Mouse (Mus musculus): Measurements from ENCODE around the gene Phlda3.
A peak's percentile ranks its signal among the peaks of the same experiment; 100 is the strongest.

Gene Phlda3

GRCm38 (mm10) chr1:135794216-135795134, 28.6 kb downstream of the Phlda3 start:
- DNase-seq (ENCODE audit: low spot score): no peak

DNA sequence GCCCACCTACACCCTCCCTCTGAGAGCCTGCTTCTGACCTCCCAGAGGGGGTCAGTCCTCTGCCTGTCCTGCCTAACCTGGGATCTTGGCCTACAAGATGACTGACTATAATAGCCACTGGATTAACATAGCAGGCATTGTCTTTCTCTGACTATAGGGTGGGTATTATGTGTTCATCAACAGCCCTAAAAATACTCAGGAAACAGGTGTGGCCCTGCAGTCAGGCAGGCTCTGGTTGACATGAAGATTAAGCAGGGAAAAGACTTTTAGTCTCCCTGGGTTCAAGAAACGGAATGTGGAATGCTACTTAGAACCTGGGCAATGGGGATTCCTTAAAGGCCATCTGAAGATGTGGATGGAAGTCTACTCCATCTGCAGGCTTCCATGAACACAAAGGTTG, 32.6 kb downstream of the Phlda3 start:
- DNase-seq (ENCODE audit: low spot score): no peak

- DNase-seq (ENCODE audit: low spot score): no peak
Measured at GRCm38 (mm10) chr1:135799109-135799627, 33.2 kb downstream of the Phlda3 start.

- DNase-seq (ENCODE audit: low spot score): no peak
Measured at GRCm38 (mm10) chr1:135800192-135800950, 34.5 kb downstream of the Phlda3 start.

DNA sequence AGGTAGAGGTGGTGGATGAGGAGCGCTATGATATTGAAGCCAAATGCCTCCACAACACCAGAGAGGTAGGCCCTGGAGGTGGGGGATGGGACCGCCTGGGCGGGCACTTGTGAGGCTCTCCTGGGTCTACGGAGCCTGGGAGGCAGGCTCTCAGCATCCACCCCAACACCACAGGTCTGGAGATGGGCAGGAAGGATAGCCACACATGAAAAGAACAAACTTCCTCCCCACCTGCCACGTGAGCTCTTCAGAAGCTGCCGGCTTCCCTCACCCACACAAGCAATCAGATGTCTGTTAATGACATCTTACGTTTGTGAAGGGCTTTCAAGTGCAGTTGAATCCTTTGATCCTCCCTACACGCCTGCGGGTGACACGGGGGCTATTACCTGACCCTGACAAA, 41.6 kb downstream of the Phlda3 start:
- peak; percentile 79 for DNase-seq (ENCODE audit: low spot score)

DNA sequence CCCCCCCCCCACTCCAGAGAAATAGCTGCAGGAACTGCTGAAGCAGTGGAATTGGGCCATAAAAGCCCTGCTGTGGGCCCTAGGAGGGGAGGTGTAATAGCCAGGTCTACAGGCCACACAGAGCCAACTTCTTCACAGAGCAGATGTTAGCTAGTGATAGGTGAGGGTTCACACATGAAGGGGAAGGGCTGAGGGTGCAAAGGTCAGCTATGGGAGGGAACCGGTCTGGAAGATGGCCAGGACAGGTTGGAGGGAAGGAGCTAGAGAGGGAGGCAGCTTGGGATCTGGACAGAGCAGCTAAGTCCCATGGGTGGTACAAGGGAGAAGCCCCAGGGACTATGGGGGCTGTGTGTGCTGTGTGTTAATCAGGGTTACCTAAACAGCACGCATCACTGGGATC, 44.3 kb downstream of the Phlda3 start:
- DNase-seq (ENCODE audit: low spot score): no peak

DNA sequence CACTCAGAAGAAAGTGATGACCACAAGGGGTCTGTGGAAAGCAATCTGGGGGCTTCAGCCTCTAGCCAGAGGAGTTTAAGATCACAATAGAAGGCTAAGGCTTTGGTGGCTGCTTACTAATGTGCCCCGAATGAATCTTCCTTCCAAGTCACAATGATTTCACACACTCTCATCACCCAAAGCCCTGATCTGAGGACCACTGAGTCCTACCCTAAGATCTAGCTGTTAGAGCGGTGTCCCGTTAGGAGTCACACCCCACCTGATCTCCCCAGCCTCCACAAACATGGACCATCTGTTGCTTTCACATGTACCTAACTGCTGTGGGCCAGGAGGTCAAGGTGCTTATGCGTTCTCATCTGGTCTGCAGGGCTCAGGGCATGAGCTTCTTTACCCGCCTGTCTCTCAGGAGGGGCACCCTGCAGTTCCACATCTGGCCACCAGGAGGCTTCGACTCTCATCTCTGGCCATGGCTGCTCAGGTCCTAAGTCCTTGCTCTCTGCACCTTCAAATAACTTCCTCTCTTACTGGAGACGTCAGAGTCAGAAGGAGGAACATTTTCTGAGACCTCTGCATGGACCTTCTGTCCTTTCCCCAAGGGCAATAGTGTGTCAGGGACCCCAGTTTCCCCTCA, 45.2 kb downstream of the Phlda3 start:
- peak; percentile 79 for DNase-seq (ENCODE audit: low spot score)

DNA sequence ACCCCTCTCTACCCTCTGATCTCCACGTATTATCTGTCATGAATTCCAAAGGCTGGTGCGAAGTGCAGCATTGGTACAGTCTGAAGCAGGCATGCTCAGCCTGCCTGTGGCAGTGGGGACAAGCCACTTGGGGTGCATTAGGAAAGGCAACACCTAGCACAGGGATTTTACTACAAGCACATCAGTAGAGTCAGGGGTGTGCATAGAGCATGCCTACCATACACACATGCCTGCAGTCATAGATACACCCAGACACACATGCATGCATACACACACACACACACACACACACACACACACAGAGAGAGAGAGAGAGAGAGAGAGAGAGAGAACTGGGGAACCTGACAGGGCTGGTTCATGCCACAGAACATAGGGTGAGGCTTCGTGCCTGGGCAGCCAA, 46.3 kb downstream of the Phlda3 start:
- no peak for DNase-seq (ENCODE audit: low spot score)

GRCm38 (mm10) chr1:135812618-135813017, 46.7 kb downstream of the Phlda3 start:
- DNase-seq (ENCODE audit: low spot score): no peak

GRCm38 (mm10) chr1:135813071-135813470, 47.2 kb downstream of the Phlda3 start:
- no peak for DNase-seq (ENCODE audit: low spot score)

- DNase-seq (ENCODE audit: low spot score): no peak
Measured at GRCm38 (mm10) chr1:135813687-135814395, 47.9 kb downstream of the Phlda3 start.

DNA sequence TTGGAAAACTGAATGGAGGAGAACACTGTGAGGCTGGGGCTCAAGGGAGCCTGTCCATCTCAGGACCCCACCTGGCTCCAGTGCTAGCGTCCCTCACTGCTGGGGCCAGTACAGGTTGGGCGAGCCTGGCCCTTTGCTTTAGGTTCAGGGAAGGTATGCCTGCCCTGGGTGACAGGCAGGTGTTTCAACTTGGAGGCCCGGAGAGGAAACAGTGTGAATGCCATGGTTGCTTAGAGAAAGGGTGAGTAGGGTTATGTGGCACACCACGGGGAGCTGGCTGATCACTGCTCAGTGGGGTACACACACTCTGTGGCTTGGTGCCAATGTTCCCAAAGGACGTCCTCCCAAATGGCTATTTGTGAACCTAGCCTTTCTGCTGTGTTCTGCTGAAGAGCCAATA, 48.6 kb downstream of the Phlda3 start:
- no peak for DNase-seq (ENCODE audit: low spot score)

DNA sequence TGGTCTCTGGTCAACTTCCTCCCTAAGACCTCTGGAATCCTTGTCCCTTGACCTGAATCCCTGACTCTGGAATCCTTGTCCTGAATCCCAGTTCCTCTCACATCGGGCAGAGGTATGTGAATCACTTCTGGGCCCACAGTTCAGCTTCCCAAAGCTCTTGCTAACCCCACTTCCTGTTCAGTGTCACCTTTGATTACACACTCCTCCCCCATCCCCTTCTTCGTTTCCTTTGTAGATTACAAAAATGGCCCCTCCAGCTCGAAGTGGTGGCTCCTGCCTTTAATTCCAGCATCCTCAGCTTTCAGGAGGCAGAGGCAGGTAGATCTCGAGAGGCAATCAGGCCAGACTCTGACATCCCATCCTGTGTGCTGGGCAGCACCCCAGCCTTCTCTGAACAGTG, 51.7 kb downstream of the Phlda3 start:
- DNase-seq (ENCODE audit: low spot score): peak; percentile 46

- peak; percentile 20 for DNase-seq (ENCODE audit: low spot score)
Measured at GRCm38 (mm10) chr1:135818481-135819086, 52.7 kb downstream of the Phlda3 start, which contains the start of gene Lad1. Gene Lad1 (plus strand): TSS chr1:135818598.

Measured in T-cell, adult 2 months (primary cell).